Mouse (Mus musculus) C2C12 (cell line): Measurements from ENCODE around the gene Slc16a6.

Source experiments
- CTCF ChIP-seq: IDR thresholded peaks from one replicate; pipeline ENCODE4 v1.5.1; 2011; ENCODE audit not compliant: control insufficient read depth, insufficient read depth, insufficient read length
- MAX ChIP-seq: IDR thresholded peaks from one replicate; pipeline ENCODE4 v1.6.1; 2011; ENCODE audit warnings: mild to moderate bottlenecking, control low read depth
- MYOD1 ChIP-seq: IDR thresholded peaks from one replicate; pipeline ENCODE4 v1.6.1; 2011; ENCODE audit warnings: low read depth; ENCODE audit not compliant: control insufficient read depth, insufficient read length
- USF1 ChIP-seq: IDR thresholded peaks from one replicate; pipeline ENCODE4 v1.6.1; 2011; ENCODE audit warnings: low read depth, mild to moderate bottlenecking, control low read depth, moderate library complexity

- TF ChIP-seq CTCF (no peak), MAX (no peak), MYOD1 (no peak), USF1 (no peak)
Observed at GRCm38 (mm10) chr11:109507068-109507467, 33.7 kb upstream of the Slc16a6 start.
